Mouse (Mus musculus): ENCODE results near the gene Gm4302. TPM values are rescaled to one million over a fixed set of nuclear protein-coding genes. Genes with fewer than 3 reads are reported as not detected.

The Gm4302 gene
- polyA plus RNA-seq, 1 experiment from 2014 or later, result not detected

Other genes with a start within 250 kb of the Gm4302 start
- not detected in 2 replicates for gene Gm4301, start 5.2 kb upstream of the Gm4302 start, polyA plus RNA-seq (2015; fragmentation: Nextera tagmentation; extraction: Ambion mirVana)
- gene Gm4303, start 5.1 kb downstream of the Gm4302 start, polyA plus RNA-seq (2015; fragmentation: Nextera tagmentation; extraction: Ambion mirVana), result not detected in 2 replicates
- not detected in 2 replicates for gene Gm4305, start 10.3 kb downstream of the Gm4302 start, polyA plus RNA-seq (2015; fragmentation: Nextera tagmentation; extraction: Ambion mirVana)
- not detected in 2 replicates for gene Gm4307, start 20.5 kb downstream of the Gm4302 start, polyA plus RNA-seq (2015; fragmentation: Nextera tagmentation; extraction: Ambion mirVana)
- not detected in 2 replicates for gene Gm4312, start 41.7 kb downstream of the Gm4302 start, polyA plus RNA-seq (2015; fragmentation: Nextera tagmentation; extraction: Ambion mirVana)
- gene Tmtc3, start 146.5 kb downstream of the Gm4302 start, polyA plus RNA-seq (2015; fragmentation: Nextera tagmentation; extraction: Ambion mirVana), result 10.3 and 13.5 TPM in 2 replicates
- gene Cep290, start 146.7 kb downstream of the Gm4302 start, polyA plus RNA-seq (2015; fragmentation: Nextera tagmentation; extraction: Ambion mirVana), result 6.7 and 6.8 TPM in 2 replicates
- 14.4 and 15.3 TPM in 2 replicates for gene 4930430F08Rik, start 249.6 kb downstream of the Gm4302 start, polyA plus RNA-seq (2015; fragmentation: Nextera tagmentation; extraction: Ambion mirVana)
- not detected in 2 replicates for gene 1700017N19Rik, start 249.6 kb downstream of the Gm4302 start, polyA plus RNA-seq (2015; fragmentation: Nextera tagmentation; extraction: Ambion mirVana)